Mouse (Mus musculus) MEL (cell line): ENCODE data around the gene Ciart. TPM values are rescaled to one million over a fixed set of nuclear protein-coding genes. Genes with fewer than 3 reads are reported as not detected.

Experiments used
- DNase-seq: peaks from one replicate; pipeline ENCODE4 v3.0.0; 2011; ENCODE audit warnings: low read depth, low spot score
- H3K27ac ChIP-seq: 2 replicates; pipeline ENCODE4 v1.5.1; 2012; ENCODE audit warnings: low read depth, mild to moderate bottlenecking, control low read depth, low read length, moderate library complexity; ENCODE audit not compliant: control insufficient read depth
- H3K27me3 ChIP-seq, 2 experiments: fragments of 150-350 bp in 1 of 2; sonication (generic) in 1 of 2; 2 replicates each; pipeline ENCODE4 v1.6.1; 2012; ENCODE audit warnings: low read length in 2 of 2, mild to moderate bottlenecking in 2 of 2, improper control_type of control experiment in 1 of 2, moderate library complexity in 1 of 2; ENCODE audit not compliant: insufficient read depth in 2 of 2, control insufficient read depth in 1 of 2
- H3K36me3 ChIP-seq, 2 experiments: 2 replicates each; pipeline ENCODE4 v1.6.1; 2012 to 2014; ENCODE audit warnings: low read length in 2 of 2, improper control_type of control experiment in 1 of 2, inconsistent platforms in 1 of 2, mild to moderate bottlenecking in 1 of 2; ENCODE audit not compliant: insufficient read depth in 2 of 2, control insufficient read depth in 1 of 2
- H3K4me1 ChIP-seq, 2 experiments: fragments of 150-350 bp in 1 of 2; sonication (generic) in 1 of 2; 2 replicates each; pipeline ENCODE4 v1.6.1; 2012; ENCODE audit warnings: low read length in 2 of 2, improper control_type of control experiment in 1 of 2, mild to moderate bottlenecking in 1 of 2; ENCODE audit not compliant: insufficient read depth in 2 of 2, control insufficient read depth in 1 of 2
- H3K4me3 ChIP-seq, 2 experiments: fragments of 150-350 bp in 1 of 2; sonication (generic) in 1 of 2; 2 replicates each; pipeline ENCODE4 v1.5.1; 2012; ENCODE audit warnings: low read depth in 2 of 2, low read length in 2 of 2, mild to moderate bottlenecking in 2 of 2, moderate library complexity in 2 of 2, control low read depth in 1 of 2, improper control_type of control experiment in 1 of 2; ENCODE audit not compliant: control insufficient read depth in 1 of 2, insufficient read depth in 1 of 2
- H3K79me2 ChIP-seq: 2 replicates; pipeline ENCODE4 v1.6.1; 2012; ENCODE audit warnings: mild to moderate bottlenecking, low read length, moderate library complexity; ENCODE audit not compliant: control insufficient read depth, poor library complexity, insufficient read depth
- H3K9ac ChIP-seq: 2 replicates; pipeline ENCODE4 v1.6.1; 2012; ENCODE audit warnings: low read depth, mild to moderate bottlenecking, control low read depth, low read length, moderate library complexity; ENCODE audit not compliant: control insufficient read depth, poor library complexity, severe bottlenecking
- H3K9me3 ChIP-seq: fragments of 150-350 bp; sonication (generic); replicated peaks from 2 replicates; pipeline ENCODE4 v1.6.1; 2012; ENCODE audit warnings: mild to moderate bottlenecking, low read length, improper control_type of control experiment, moderate library complexity; ENCODE audit not compliant: insufficient read depth
- BHLHE40 ChIP-seq: IDR thresholded peaks from 2 replicates; pipeline ENCODE4 v1.6.1; 2012; ENCODE audit warnings: low read depth, mild to moderate bottlenecking, inconsistent platforms, low read length, improper control_type of control experiment, borderline replicate concordance
- CHD2 ChIP-seq: IDR thresholded peaks from 2 replicates; pipeline ENCODE4 v1.6.1; 2011; ENCODE audit warnings: low read length, improper control_type of control experiment
- CTCF ChIP-seq, 3 experiments: IDR thresholded peaks in 2 of 3; conservative IDR thresholded peaks in 1 of 3; 2 replicates each; pipeline ENCODE4 v1.5.1; 2011 to 2012; ENCODE audit warnings: low read length in 3 of 3, low read depth in 2 of 3, mild to moderate bottlenecking in 2 of 3, improper control_type of control experiment in 1 of 3, inconsistent platforms in 1 of 3, mixed read lengths in 1 of 3, moderate library complexity in 1 of 3; ENCODE audit not compliant: control insufficient read depth in 1 of 3, insufficient read depth in 1 of 3, poor library complexity in 1 of 3, severe bottlenecking in 1 of 3
- ELF1 ChIP-seq: IDR thresholded peaks from 2 replicates; pipeline ENCODE4 v1.6.1; 2014; ENCODE audit warnings: low read depth, mild to moderate bottlenecking, inconsistent platforms, low read length, improper control_type of control experiment, moderate library complexity
- GATA1 ChIP-seq: IDR thresholded peaks from 2 replicates; pipeline ENCODE4 v1.6.1; 2011; ENCODE audit warnings: low read depth, low read length, improper control_type of control experiment
- HCFC1 ChIP-seq: IDR thresholded peaks from 2 replicates; pipeline ENCODE4 v1.6.1; 2012; ENCODE audit warnings: low read depth, mild to moderate bottlenecking, inconsistent platforms, low read length, improper control_type of control experiment, moderate library complexity
- JUND ChIP-seq: IDR thresholded peaks from 2 replicates; pipeline ENCODE4 v1.6.1; 2011; ENCODE audit warnings: low read depth, mild to moderate bottlenecking, improper control_type of control experiment, low read length
- MAFK ChIP-seq: IDR thresholded peaks from 2 replicates; pipeline ENCODE4 v1.6.1; 2011; ENCODE audit warnings: low read depth, mild to moderate bottlenecking, low read length, improper control_type of control experiment, borderline replicate concordance
- MAZ ChIP-seq: IDR thresholded peaks from 2 replicates; pipeline ENCODE4 v1.6.1; 2012; ENCODE audit warnings: low read depth, mild to moderate bottlenecking, inconsistent platforms, low read length, improper control_type of control experiment
- MXI1 ChIP-seq: IDR thresholded peaks from 2 replicates; pipeline ENCODE4 v1.6.1; 2011; ENCODE audit warnings: mild to moderate bottlenecking, low read depth, low read length, improper control_type of control experiment
- MYB ChIP-seq: IDR thresholded peaks from 2 replicates; pipeline ENCODE4 v1.6.1; 2011; ENCODE audit warnings: mild to moderate bottlenecking, low read depth, low read length, improper control_type of control experiment
- MYC ChIP-seq: IDR thresholded peaks from 2 replicates; pipeline ENCODE4 v1.6.1; 2011; ENCODE audit warnings: low read depth, mild to moderate bottlenecking, low read length, improper control_type of control experiment, moderate library complexity
- NELFE ChIP-seq: IDR thresholded peaks from 2 replicates; pipeline ENCODE4 v1.6.1; 2011; ENCODE audit warnings: low read depth, low read length, improper control_type of control experiment
- RAD21 ChIP-seq: IDR thresholded peaks from 2 replicates; pipeline ENCODE4 v1.6.1; 2011; ENCODE audit warnings: mild to moderate bottlenecking, low read depth, low read length, improper control_type of control experiment
- RCOR1 ChIP-seq: IDR thresholded peaks from 2 replicates; pipeline ENCODE4 v1.6.1; 2012; ENCODE audit warnings: low read depth, mild to moderate bottlenecking, inconsistent platforms, low read length, improper control_type of control experiment
- SIN3A ChIP-seq: IDR thresholded peaks from 2 replicates; pipeline ENCODE4 v1.6.1; 2012; ENCODE audit warnings: low read length, improper control_type of control experiment, inconsistent platforms
- SMC3 ChIP-seq: IDR thresholded peaks from 2 replicates; pipeline ENCODE4 v1.6.1; 2011; ENCODE audit warnings: low read depth, low read length, improper control_type of control experiment
- TBP ChIP-seq: IDR thresholded peaks from 2 replicates; pipeline ENCODE4 v1.8.0; 2011; ENCODE audit warnings: low read depth, low read length, improper control_type of control experiment
- TCF12 ChIP-seq: IDR thresholded peaks from 2 replicates; pipeline ENCODE4 v1.6.1; 2014; ENCODE audit warnings: low read depth, mild to moderate bottlenecking, inconsistent platforms, low read length, improper control_type of control experiment, moderate library complexity
- USF2 ChIP-seq, 2 experiments: IDR thresholded peaks; 2 replicates each; pipeline ENCODE4 v1.6.1; 2011 to 2012; ENCODE audit warnings: improper control_type of control experiment in 2 of 2, low read length in 2 of 2, borderline replicate concordance in 1 of 2, inconsistent platforms in 1 of 2, low read depth in 1 of 2, mild to moderate bottlenecking in 1 of 2; ENCODE audit not compliant: insufficient read depth in 1 of 2
- ZC3H11A ChIP-seq: IDR thresholded peaks from 2 replicates; pipeline ENCODE4 v1.6.1; 2012; ENCODE audit warnings: low read depth, mild to moderate bottlenecking, inconsistent platforms, low read length, improper control_type of control experiment
- ZNF384 ChIP-seq: IDR thresholded peaks from 2 replicates; pipeline ENCODE4 v1.6.1; 2012; ENCODE audit warnings: low read depth, mild to moderate bottlenecking, inconsistent platforms, low read length, improper control_type of control experiment
- polyA plus RNA-seq, 2 experiments: library from polyadenylated mRNA; stranded (reverse) in 1 of 2; unstranded in 1 of 2; fragments of >175 nt in 1 of 2; fragments of >200 nt in 1 of 2; gene quantifications; 2 replicates each; pipeline versions ENCODE4 v1.2.1 to v1.2.4; 2012; ENCODE audit warnings: low replicate concordance in 2 of 2, low read depth in 1 of 2; ENCODE audit not compliant: insufficient read length in 2 of 2, insufficient read depth in 1 of 2, missing spikeins in 1 of 2
- total RNA-seq: library from RNA; depleted of rRNA; stranded (reverse); fragments of 300-350 nt; gene quantifications from 2 replicates; pipeline ENCODE4 v1.2.3, GENCODE M21; 2012

Gene Ciart
- total and polyA plus RNA-seq, 3 experiments: 4.9 to 23.8 TPM; not detected in 1

- H3K27ac ChIP-seq: no peak overlapping the region
- H3K4me3 ChIP-seq: peak overlapping the region; percentile 50 to 53
- H3K36me3 ChIP-seq: peaks cover 0 to 4% of the 10 kb centered on the region in 2 experiments; a peak in 1 of 4 replicates
- peak; percentile 87 for DNase-seq
- H3K9me3 ChIP-seq: no peaks in the 10 kb centered on the region
- peak; percentile 87 for TF ChIP-seq SMC3
- TF ChIP-seq ZC3H11A: peak; percentile 56
- TF ChIP-seq RCOR1: peak; percentile 50; the same call in 1 of the 2 replicates
- 0 out of 2 replicates have a peak, but pooled peaks have one; percentile 24 for TF ChIP-seq TBP
- peak; percentile 77 for TF ChIP-seq MXI1
- peak; percentile 58 to 90 (median 86) for TF ChIP-seq CTCF (IDR thresholded peaks at IDR 0.05 in 2 of 3, conservative IDR thresholded peaks at IDR 0.05 in 1 of 3; ENCODE audit: control insufficient read depth in 1 of 3, insufficient read depth in 1 of 3, low read depth in 2 of 3, low read length in 3 of 3, poor library complexity in 1 of 3, severe bottlenecking in 1 of 3)
- TF ChIP-seq CHD2: no peak
- peak; percentile 85 for TF ChIP-seq SIN3A
- TF ChIP-seq MAFK: no peak
- peak; percentile 41; the same call in 1 of the 2 replicates for TF ChIP-seq TCF12
- TF ChIP-seq GATA1: 0 out of 2 replicates have a peak, but pooled peaks have one; percentile 4
- no peak for TF ChIP-seq JUND
- TF ChIP-seq USF2 (IDR thresholded peaks at IDR 0.05; ENCODE audit: borderline replicate concordance in 1 of 2, insufficient read depth in 1 of 2, low read depth in 1 of 2, low read length in 2 of 2): no peak
- no peak for TF ChIP-seq NELFE
- no peak; the same call in 1 of the 2 replicates for TF ChIP-seq BHLHE40
- no peak for TF ChIP-seq MYB
- TF ChIP-seq ELF1: peak; percentile 92
- TF ChIP-seq ZNF384: 0 out of 2 replicates have a peak, but pooled peaks have one; percentile 29
- TF ChIP-seq MAZ: peak; percentile 38; the same call in 1 of the 2 replicates
- peak; percentile 52; the same call in 1 of the 2 replicates for TF ChIP-seq HCFC1
- 0 out of 2 replicates have a peak, but pooled peaks have one; percentile 30 for TF ChIP-seq MYC
- peak; percentile 51 for TF ChIP-seq RAD21
- H3K9ac ChIP-seq: peak overlapping the region; percentile 49
- peaks cover 0 to 5% of the 10 kb centered on the region in 2 experiments; a peak in 2 of 4 replicates for H3K4me1 ChIP-seq
- peaks cover 8 to 22% of the 10 kb centered on the region in 2 experiments; a peak in 3 of 4 replicates for H3K27me3 ChIP-seq
- H3K79me2 ChIP-seq: no peaks in the 10 kb centered on the region
These were observed 24.0 kb upstream of the Ciart start for GRCm38 (mm10) chr3:95905940-95906492.
